Mouse (Mus musculus) activated CD4-positive, CD25-positive, alpha-beta regulatory T cell (primary cell): ENCODE results near the gene Zfp804a. TPM values are rescaled to one million over a fixed set of nuclear protein-coding genes. Genes with fewer than 3 reads are reported as not detected.

Source experiments
- polyA plus RNA-seq, 2 experiments: library from polyadenylated mRNA; unstranded; fragments of 100-300 nt; shearing (Covaris generic); gene quantifications; one replicate each; pipeline ENCODE4 v1.2.1; 2017

The Zfp804a gene
- not detected for polyA plus RNA-seq

DNA sequence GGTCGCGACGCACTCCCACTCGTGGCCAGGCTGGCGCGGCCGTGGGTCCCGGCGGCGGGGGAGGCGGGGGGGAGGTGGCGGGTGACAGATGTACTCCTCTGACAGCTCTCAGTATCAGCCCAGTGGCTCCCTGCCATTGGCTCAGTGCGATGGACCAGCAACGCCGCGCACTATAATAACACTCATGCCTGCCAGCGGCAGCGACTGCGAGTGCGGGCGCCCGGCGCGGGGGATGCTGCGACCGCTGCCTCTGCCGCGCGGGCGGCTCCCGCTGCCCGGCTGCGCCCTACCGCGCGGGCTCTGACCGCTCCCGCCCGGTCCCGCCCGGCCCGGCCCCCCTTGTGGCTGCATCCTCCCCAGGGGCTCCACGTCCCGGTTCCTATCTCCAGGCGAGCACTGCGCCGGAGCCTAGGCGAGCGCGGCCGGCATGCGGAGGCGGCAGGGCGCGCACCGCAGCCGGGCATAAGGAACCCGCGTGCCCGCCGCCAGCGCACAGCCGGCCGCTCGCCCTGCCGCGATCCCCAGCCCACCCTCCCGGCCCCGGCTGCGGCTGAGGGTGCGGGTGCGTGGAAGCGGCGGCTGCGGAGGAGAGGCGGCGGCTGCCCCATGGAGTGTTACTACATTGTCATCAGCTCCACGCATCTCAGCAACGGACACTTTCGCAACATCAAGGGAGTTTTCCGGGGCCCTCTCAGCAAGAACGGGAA, at the start of gene Zfp804a:
Gene Zfp804a (plus strand): TSS at position 38 of the 707 bp plus-strand sequence.

